Mouse (Mus musculus) myocyte (in vitro differentiated cells): ENCODE measurements around the gene Ccdc157.

ENCODE experiments used
- E2F4 ChIP-seq: IDR thresholded peaks from one replicate; pipeline ENCODE4 v1.6.1; 2011; ENCODE audit warnings: mild to moderate bottlenecking, control low read depth, moderate library complexity; ENCODE audit not compliant: insufficient read depth
- MAX ChIP-seq: IDR thresholded peaks from one replicate; pipeline ENCODE4 v1.6.1; 2011; ENCODE audit warnings: low read depth, mild to moderate bottlenecking, control low read depth
- POLR2A ChIP-seq: IDR thresholded peaks from one replicate; pipeline ENCODE4 v1.6.1; 2011; ENCODE audit warnings: low read depth, mild to moderate bottlenecking, control low read depth, moderate library complexity; ENCODE audit not compliant: insufficient read length
- POLR2AphosphoS2 ChIP-seq: IDR thresholded peaks from one replicate; pipeline ENCODE4 v1.6.1; 2011; ENCODE audit warnings: low read depth, control low read depth; ENCODE audit not compliant: insufficient read length
- REST ChIP-seq: IDR thresholded peaks from one replicate; pipeline ENCODE4 v1.6.1; 2011; ENCODE audit warnings: mild to moderate bottlenecking, control low read depth, moderate library complexity; ENCODE audit not compliant: insufficient read depth, insufficient read length
- TCF12 ChIP-seq: IDR thresholded peaks from one replicate; pipeline ENCODE4 v1.6.1; 2011; ENCODE audit warnings: mild to moderate bottlenecking, control low read depth; ENCODE audit not compliant: poor library complexity, insufficient read depth, severe bottlenecking
- TCF3 ChIP-seq: IDR thresholded peaks from one replicate; pipeline ENCODE4 v1.6.1; 2011; ENCODE audit warnings: low read depth, control low read depth; ENCODE audit not compliant: insufficient read length
- USF1 ChIP-seq: IDR thresholded peaks from one replicate; pipeline ENCODE4 v1.6.1; 2011; ENCODE audit warnings: low read depth, mild to moderate bottlenecking, control low read depth, moderate library complexity

DNA sequence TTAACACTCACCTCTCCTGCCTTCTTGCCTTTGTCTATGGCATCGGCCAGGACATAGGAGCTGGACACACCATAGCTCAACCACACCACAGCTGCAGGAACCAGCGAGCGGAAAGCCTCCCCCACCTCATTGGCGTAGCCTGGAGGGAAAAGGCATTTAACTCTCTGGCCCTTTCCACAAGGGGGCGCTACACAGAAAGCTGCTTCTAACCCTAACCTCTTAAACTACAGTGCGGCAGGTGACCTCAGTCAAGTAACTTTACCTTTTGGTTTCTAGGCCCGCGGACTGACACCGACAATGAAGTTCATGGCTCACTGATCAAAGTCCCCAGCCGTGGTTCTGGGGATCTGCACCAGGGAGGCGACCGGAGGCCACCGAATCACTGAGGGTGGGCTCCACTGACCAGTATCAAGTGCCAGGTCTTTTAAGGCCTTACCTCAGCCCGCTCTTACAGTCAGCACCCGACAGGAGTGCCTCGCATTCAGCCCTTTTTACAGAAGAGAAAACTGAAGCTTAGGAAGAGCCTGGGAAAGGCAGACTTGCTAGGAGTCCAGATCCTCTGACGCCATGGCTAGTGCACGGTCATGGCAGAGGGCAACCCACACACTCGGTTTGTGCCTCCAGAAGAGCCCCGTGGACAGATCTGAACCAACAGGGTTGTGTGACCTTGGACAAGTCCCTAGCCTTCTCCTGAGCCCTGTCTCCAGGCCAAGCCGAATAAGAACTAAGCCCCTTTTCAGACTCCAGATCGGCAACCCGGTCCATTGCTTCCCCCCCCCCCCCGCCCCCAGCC lies 65.5 kb downstream of the Ccdc157 start:
- TF ChIP-seq REST (no peak), POLR2A (no peak), POLR2AphosphoS2 (no peak), USF1 (no peak), E2F4 (no peak), MAX (no peak), TCF12 (no peak), TCF3 (no peak)
